Mouse (Mus musculus) heart, postnatal 0 days (tissue): ENCODE data around the gene Plagl2.

Experiments used
- CTCF ChIP-seq: IDR thresholded peaks from 2 replicates; pipeline ENCODE4 v1.5.1; 2016; ENCODE audit warnings: antibody characterized with exemption, control low read depth, low read depth
- EP300 ChIP-seq: IDR thresholded peaks from 2 replicates; pipeline ENCODE4 v1.6.1; 2016; ENCODE audit warnings: antibody characterized with exemption, low read depth

GRCm38 (mm10) chr2:153186176-153186591 lies 55.0 kb downstream of the Plagl2 start:
- TF ChIP-seq EP300, result no peak
- no peak for TF ChIP-seq CTCF
